Mouse (Mus musculus) hindbrain, embryonic 15.5 days (tissue): Measurements from ENCODE around the gene Rsph3a. TPM values are rescaled to one million over a fixed set of nuclear protein-coding genes. Genes with fewer than 3 reads are reported as not detected.
"Not testable (repeated sequence)": the region's sequence is repeated elsewhere in the genome, so short reads cannot be mapped to it uniquely, and the experiment has no call there.

ENCODE experiments used
- ATAC-seq: fragments of 200-750 bp; cut with Nextera tagmentation; 2 replicates; pipeline ENCODE4 v1.8.0; 2017; ENCODE audit warnings: low read depth, moderate number of reproducible peaks, moderate TSS enrichment; ENCODE audit not compliant: low FRiP score
- H3K27ac ChIP-seq: fragments of 300-500 bp; sonication (generic); replicated peaks from 2 replicates; pipeline ENCODE4 v1.5.1; 2015; ENCODE audit warnings: mild to moderate bottlenecking, inconsistent platforms
- H3K27me3 ChIP-seq: fragments of 300-500 bp; sonication (generic); 2 replicates; pipeline ENCODE4 v1.6.1; 2015; ENCODE audit warnings: control low read depth, inconsistent platforms
- H3K36me3 ChIP-seq: fragments of 300-500 bp; sonication (generic); 2 replicates; pipeline ENCODE4 v1.6.1; 2015; ENCODE audit warnings: control low read depth, inconsistent platforms
- H3K4me1 ChIP-seq: fragments of 300-500 bp; sonication (generic); replicated peaks from 2 replicates; pipeline ENCODE4 v1.6.1; 2015; ENCODE audit warnings: control low read depth, inconsistent platforms
- H3K4me2 ChIP-seq: fragments of 300-500 bp; sonication (generic); 2 replicates; pipeline ENCODE4 v1.6.1; 2015; ENCODE audit warnings: moderate library complexity, mild to moderate bottlenecking, inconsistent platforms
- H3K4me3 ChIP-seq: fragments of 300-500 bp; sonication (generic); 2 replicates; pipeline ENCODE4 v1.5.1; 2015; ENCODE audit warnings: mild to moderate bottlenecking, inconsistent platforms
- H3K9ac ChIP-seq: fragments of 300-500 bp; sonication (generic); 2 replicates; pipeline ENCODE4 v1.6.1; 2015; ENCODE audit warnings: inconsistent platforms
- H3K9me3 ChIP-seq: fragments of 300-500 bp; sonication (generic); 2 replicates; pipeline ENCODE4 v1.6.1; 2016; ENCODE audit warnings: control low read depth, inconsistent platforms
- WGBS: fragments of 180-500 bp; shearing (Covaris S2); methylation state at CpG from one replicate; pipeline ENCODE4 v1.1.7; 2015; 5-methylcytosine and 5-hydroxymethylcytosine counted together
- polyA plus RNA-seq: library from polyadenylated mRNA; unstranded; fragments of >200 nt; fragmentation: Nextera tagmentation; extraction: Ambion mirVana; gene quantifications from 2 replicates; pipeline ENCODE4 v1.2.1, GENCODE M21; 2015

Rsph3a gene
- polyA plus RNA-seq, 1 experiment from 2014 or later, result 74.4 TPM

DNA sequence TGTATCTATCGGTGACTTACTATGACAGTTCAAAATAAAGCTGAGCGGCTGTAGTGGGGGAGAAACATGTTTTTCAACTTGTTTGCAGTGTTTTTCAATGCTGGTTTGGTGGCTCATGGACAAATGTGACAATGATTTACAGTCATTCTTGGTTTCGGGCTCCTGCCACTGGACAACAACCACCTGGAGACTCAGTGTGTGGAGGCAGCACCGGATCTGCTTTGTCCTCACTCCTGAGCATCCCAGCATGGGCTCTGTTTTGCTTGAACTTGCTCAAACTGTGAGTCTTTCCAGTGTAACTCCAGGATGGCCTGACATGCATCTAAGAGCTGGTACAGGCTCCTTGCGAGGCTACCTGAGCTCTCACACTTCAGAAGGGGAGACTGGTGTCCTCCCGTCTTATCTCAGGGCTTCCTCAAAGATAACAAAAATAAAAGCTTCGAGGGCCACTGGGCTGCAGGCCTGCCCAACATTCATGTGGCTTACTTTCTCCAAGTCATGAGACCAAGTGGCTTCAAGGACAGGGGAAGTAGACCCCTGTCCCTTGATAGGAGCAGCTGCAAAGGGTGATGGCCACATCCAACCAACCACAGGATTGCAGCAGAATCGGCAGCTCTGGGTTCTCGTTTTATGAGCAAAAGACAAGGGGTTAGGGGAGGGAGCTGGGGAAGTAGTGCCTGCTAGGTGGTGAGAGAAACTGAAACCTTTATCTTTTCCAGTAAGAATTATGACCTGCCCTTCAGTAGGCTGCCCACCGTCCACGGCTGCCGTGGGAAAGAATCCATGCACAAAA is 28.4 kb upstream of the Rsph3a start:
- WGBS, result 84% methylated on average over 12 of the region's 12 CpGs

DNA sequence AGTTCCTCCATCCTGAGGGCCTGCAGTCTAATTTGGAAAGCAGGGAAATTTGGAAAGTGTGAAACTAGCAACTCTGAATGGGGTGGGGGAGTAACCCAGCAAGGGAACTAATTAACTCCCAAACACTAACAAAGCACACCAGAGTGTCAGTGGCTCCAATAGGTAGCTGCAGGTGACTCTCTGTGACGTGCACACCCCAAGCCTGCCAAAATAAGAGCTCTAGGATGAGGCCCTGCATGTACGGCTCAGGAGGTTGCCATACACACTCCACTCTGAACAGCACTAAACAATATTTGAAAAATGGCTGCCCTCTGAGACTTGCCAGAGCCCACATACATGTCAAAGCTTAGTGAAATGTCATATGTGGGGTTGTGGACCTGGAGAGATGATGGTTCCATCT is 27.1 kb upstream of the Rsph3a start:
- no peak for ATAC-seq
- H3K4me1 ChIP-seq, result no peaks in the 10 kb centered on the region
- H3K27me3 ChIP-seq, result no peaks in the 10 kb centered on the region
- no peak overlapping the region for H3K4me3 ChIP-seq
- no peak overlapping the region for H3K4me2 ChIP-seq
- H3K9ac ChIP-seq, result no peak overlapping the region
- no peaks in the 10 kb centered on the region for H3K36me3 ChIP-seq
- H3K9me3 ChIP-seq, result no peaks in the 10 kb centered on the region
- WGBS, result 78% methylated on average over 2 of the region's 2 CpGs
- no peak overlapping the region for H3K27ac ChIP-seq

More for the DNA sequence above, 28.4 kb upstream of the Rsph3a start:
- Histone ChIP-seq H3K9me3 (no peaks in the 10 kb centered on the region), H3K4me1 (no peaks in the 10 kb centered on the region), H3K27ac (no peak overlapping the region), H3K9ac (no peak overlapping the region), H3K4me3 (no peak overlapping the region), H3K27me3 (no peaks in the 10 kb centered on the region), H3K36me3 (no peaks in the 10 kb centered on the region), H3K4me2 (no peak overlapping the region)
- no peak for ATAC-seq

DNA sequence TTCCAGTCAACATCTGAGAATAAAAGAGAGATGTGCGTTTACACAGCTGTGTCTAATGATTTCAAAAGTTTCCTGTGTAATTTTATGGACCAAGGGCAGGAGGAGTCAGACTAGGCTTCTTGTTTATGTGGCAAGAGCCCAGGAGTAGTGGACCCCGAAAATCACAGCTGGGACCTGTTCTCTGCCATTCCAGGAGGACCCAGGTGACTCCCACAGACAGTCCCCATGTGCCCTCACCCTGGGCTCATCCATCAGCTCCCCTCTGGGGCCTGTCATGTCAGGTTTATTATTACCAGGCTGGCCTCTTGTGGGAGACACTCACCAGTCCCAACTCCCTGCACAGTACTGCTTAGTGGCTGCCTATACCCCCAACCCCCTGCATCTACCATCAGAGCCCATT is 26.2 kb upstream of the Rsph3a start:
- H3K27me3 ChIP-seq, result no peaks in the 10 kb centered on the region
- no peak overlapping the region for H3K27ac ChIP-seq
- no peaks in the 10 kb centered on the region for H3K36me3 ChIP-seq
- H3K9me3 ChIP-seq, result no peaks in the 10 kb centered on the region
- 70% methylated on average over 2 of the region's 2 CpGs for WGBS
- no peak overlapping the region for H3K4me2 ChIP-seq
- ATAC-seq, result no peak
- no peak overlapping the region for H3K9ac ChIP-seq
- no peaks in the 10 kb centered on the region for H3K4me1 ChIP-seq
- no peak overlapping the region for H3K4me3 ChIP-seq

DNA sequence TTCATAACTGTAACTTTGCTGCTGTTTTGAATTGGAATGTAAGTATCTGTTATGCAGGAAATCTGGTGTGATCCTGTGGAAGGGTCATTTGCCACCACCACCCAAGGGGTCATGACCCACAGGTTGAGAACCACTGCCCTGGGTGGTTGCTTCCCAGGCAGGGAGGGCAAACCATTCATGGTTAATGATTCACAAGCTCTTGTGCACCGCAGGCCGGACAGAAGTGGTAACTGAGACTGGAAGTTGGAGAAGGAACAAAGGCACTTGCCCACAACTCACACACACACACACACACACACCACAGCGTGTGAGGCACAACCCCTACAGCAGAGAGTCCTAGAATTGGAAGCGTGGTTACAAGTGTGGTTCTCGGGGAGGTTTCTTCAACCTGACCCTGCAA is 22.9 kb upstream of the Rsph3a start:
- H3K27ac ChIP-seq, result no peak overlapping the region
- no peak for ATAC-seq
- H3K4me1 ChIP-seq, result no peaks in the 10 kb centered on the region
- no peaks in the 10 kb centered on the region for H3K9me3 ChIP-seq
- H3K36me3 ChIP-seq, result no peaks in the 10 kb centered on the region
- no peak overlapping the region for H3K9ac ChIP-seq
- WGBS, result 80% methylated on average over 5 of the region's 5 CpGs
- H3K4me3 ChIP-seq, result no peak overlapping the region
- no peak overlapping the region for H3K4me2 ChIP-seq
- H3K27me3 ChIP-seq, result no peaks in the 10 kb centered on the region

DNA sequence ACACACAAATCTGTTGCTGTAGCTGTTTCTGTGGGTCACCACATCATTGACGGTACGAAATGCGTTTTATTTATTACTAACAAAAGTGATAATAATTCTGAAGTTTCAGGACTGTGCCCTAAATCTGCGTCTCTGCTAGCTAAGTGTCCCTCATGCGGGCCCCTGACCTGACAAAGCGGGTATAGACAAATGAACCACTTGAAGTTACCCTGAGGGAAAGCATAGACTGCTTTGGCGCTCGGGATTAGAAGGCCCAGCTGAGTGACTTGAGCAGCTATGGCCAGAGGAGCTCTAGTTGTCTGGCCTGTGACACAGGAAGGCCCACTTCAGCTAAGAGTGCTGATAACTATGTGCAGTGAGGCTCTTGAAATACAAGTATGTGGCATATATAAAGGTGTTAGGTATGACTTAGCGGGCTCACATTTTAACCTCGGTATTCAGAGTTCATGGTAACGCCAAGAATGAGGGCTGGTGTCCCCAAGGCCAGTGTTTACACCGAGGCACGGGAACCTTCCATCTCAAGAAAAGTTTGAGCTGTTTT is 21.2 kb upstream of the Rsph3a start:
- no peak overlapping the region for H3K9ac ChIP-seq
- H3K4me3 ChIP-seq, result no peak overlapping the region
- 93% methylated on average over 13 of the region's 13 CpGs for WGBS

DNA sequence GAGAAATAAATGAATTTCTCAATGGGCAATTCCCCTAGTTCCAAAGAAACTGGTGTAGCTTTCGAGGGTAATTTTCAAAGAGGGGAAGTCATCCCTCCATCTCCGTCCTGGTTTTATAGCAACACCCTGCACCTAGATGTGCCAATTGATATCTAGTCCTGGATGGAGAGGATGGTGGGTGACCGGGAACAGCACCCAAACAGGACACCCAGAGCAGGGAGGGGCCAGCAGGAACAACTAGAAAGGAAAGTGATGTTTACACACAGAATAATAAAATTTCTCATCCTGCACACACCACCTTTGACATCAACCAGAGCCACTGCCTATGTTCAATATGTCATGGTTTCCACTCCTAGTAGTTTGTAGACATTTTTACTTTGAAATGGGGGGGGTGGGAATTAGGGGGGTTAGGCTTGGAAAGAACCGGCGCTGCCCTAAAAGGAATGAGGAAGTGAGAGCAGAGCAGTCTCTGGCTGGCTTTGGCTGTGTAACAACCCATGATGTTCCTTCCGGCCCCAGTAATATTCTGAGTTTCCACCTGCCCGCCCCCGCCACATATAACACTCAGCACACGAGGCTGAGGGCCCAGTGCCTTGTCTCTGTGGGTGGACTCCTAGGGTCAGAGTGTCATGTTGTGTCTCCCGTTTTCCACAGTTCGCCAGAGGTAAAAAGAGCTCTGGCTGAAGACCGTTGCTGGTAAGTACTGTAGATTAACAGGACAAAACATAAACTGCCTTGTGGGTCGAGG is 19.8 kb upstream of the Rsph3a start, which contains the start of gene Tagap:
TSS of gene Tagap (plus strand) at position 588 of the 748 bp plus-strand sequence.
- no peak for ATAC-seq

More for the DNA sequence above, 21.2 kb upstream of the Rsph3a start:
- H3K27ac ChIP-seq, result no peak overlapping the region
- H3K9me3 ChIP-seq, result no peaks in the 10 kb centered on the region
- H3K27me3 ChIP-seq, result no peaks in the 10 kb centered on the region
- no peaks in the 10 kb centered on the region for H3K36me3 ChIP-seq
- no peaks in the 10 kb centered on the region for H3K4me1 ChIP-seq
- no peak for ATAC-seq
- no peak overlapping the region for H3K4me2 ChIP-seq

DNA sequence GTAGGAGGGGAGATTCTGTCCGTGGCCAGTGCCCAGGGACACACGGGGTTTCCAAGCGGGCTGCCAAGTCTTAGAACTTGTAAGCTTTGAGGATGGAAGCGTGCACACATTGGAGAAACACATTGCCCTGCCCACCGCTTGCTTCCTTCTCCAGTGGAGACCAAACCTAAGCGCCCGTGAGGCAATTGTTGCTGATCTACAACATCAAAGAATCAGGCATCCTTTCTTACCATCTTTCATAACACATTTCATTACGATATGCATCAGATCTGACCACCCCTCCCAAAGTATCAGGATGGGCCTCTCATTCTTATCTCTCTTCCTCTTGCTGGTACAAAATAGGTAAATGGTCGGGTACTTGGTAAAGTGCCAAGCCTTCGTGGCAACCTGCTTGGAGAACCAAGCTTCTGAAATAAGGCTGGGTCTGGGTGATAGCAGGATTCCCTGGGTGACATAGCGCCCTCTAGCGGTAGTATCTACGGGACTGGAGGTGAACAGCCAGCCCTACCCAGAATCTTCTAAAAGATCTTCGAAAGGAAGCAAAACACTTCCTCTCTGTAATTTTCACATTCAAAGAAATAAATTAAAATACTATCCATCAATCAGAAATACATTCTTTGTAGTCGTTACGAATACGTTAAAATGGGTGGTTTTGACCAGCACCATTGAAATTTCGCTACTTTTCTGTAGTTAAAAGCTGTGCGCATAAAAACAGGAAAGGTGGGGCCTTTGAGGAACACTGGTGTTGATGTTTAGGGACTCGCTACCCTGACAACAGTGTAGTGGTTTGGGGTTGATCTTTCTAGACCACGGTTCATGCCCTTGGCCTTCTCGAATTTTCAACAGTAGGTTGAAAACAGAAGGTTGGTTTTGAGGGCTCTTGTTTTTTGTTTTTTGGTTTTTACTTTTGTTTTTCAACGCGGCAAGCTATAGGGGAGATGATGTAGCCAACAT is 17.6 kb upstream of the Rsph3a start:
- H3K36me3 ChIP-seq, result no peaks in the 10 kb centered on the region
- no peaks in the 10 kb centered on the region for H3K27me3 ChIP-seq
- 71% methylated on average over 24 of the region's 24 CpGs for WGBS
- no peak overlapping the region for H3K9ac ChIP-seq
- no peak overlapping the region for H3K4me3 ChIP-seq
- H3K27ac ChIP-seq, result no peak overlapping the region
- H3K4me2 ChIP-seq, result no peak overlapping the region
- peaks cover 5% of the 10 kb centered on the region for H3K4me1 ChIP-seq
- ATAC-seq, result no peak
- no peaks in the 10 kb centered on the region for H3K9me3 ChIP-seq

More for the DNA sequence above, 19.8 kb upstream of the Rsph3a start, which contains the start of gene Tagap:
- no peak within 1 kb of the TSS for H3K4me3 ChIP-seq
- no peak within 1 kb of the TSS for H3K9ac ChIP-seq
- no peak within 1 kb of the TSS for H3K27ac ChIP-seq
- no peak within 1 kb of the TSS for H3K4me2 ChIP-seq
- H3K36me3 ChIP-seq, result no peaks in the 10 kb centered on the region
- H3K27me3 ChIP-seq, result no peaks in the 10 kb centered on the region
- WGBS, result 73% methylated on average over 13 of the region's 13 CpGs
- no peaks in the 10 kb centered on the region for H3K9me3 ChIP-seq
- H3K4me1 ChIP-seq, result no peaks in the 10 kb centered on the region

DNA sequence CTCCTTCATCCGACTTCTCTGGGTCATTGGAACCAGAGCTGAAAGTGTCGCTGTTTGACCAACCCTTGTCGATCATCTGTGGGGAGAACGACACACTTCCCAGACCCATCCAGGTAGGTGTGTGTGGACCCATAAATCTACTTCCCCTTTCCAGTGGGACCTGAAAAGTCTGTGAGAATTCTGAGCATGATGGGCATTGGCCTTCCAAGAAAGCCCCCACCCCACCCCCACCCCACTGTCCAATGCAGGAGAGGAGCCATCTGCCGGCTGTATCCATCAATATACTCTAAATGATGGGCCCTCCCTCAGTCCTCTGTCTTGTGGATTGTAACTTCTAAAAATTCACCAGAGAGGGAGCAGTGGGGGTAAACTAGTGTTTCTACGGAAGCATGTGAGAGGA is 16.8 kb upstream of the Rsph3a start:
- Histone ChIP-seq H3K27me3 (no peaks in the 10 kb centered on the region), H3K36me3 (no peaks in the 10 kb centered on the region), H3K27ac (no peak overlapping the region), H3K4me1 (peaks cover 5% of the 10 kb centered on the region), H3K4me3 (no peak overlapping the region), H3K9ac (no peak overlapping the region), H3K9me3 (no peaks in the 10 kb centered on the region), H3K4me2 (no peak overlapping the region)
- WGBS, result 77% methylated on average over 6 of the region's 6 CpGs
- no peak for ATAC-seq

DNA sequence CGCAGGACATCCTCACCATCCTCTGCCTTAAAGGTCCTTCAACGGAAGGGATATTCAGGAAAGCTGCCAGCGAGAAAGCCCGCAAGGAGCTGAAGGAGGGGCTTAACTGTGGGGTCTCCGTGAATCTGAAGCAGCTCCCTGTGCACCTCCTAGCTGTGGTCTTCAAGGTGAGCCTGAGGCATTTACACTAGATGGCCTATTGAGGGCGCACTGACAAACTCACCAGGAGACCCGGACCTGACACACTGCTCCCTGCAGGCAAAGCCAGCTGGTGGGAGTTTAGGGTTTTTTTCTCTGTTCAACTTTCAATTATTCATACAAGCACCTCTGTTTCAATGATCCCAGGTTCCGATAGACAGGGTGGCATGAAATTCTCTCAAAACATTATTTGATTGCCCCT is 16.1 kb upstream of the Rsph3a start:
- H3K9me3 ChIP-seq, result no peaks in the 10 kb centered on the region
- 32% methylated on average over 8 of the region's 8 CpGs for WGBS
- H3K4me2 ChIP-seq, result no peak overlapping the region
- H3K27me3 ChIP-seq, result no peaks in the 10 kb centered on the region
- no peak overlapping the region for H3K4me3 ChIP-seq
- H3K36me3 ChIP-seq, result no peaks in the 10 kb centered on the region
- H3K9ac ChIP-seq, result no peak overlapping the region
- H3K4me1 ChIP-seq, result peaks cover 5% of the 10 kb centered on the region
- H3K27ac ChIP-seq, result no peak overlapping the region
- no peak for ATAC-seq

DNA sequence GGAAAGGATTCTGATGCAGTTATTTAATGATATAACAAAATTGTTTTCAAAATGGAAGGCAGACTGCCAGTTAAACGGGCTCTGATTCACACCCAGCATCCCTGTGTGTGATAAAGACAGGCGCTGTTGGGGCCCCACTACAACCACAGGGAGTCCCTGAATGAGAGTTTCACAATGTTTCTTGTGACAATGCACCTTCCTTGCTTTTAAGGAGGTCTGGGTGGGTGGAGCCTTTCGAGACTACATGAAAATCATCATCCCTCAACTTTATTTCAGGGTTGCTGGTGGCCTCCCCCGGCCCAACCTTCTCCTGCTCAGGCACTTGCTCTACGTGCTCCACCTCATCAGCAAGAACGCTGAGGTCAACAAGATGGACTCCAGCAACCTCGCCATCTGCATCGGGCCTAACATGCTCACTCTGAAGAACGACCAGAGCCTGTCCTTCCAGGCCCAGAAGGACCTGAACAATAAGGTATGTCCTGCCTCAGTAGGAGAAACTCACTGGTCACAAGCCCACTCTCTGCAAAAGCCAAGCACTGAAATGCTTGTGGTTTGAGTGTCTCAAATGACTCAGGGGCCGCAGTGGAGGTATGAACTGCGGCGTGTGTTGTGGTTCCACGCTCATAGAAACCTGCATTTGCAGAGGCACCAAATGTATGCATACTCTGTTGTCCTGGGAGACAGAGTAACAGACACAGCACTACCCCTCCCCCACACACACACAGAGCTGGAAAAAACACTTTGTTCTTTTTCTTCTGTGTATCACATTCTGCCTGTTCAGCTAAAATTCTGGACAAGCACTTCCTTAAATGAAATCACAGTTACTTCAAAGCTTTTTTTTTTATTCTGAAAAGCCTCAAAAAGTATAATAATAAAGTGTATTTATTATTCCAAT is 14.1 kb upstream of the Rsph3a start:
- Histone ChIP-seq H3K27ac (no peak overlapping the region), H3K4me3 (no peak overlapping the region), H3K9me3 (no peaks in the 10 kb centered on the region), H3K27me3 (no peaks in the 10 kb centered on the region), H3K36me3 (no peaks in the 10 kb centered on the region), H3K4me2 (no peak overlapping the region), H3K4me1 (peaks cover 5% of the 10 kb centered on the region), H3K9ac (no peak overlapping the region)
- ATAC-seq, result no peak
- WGBS, result 58% methylated on average over 13 of the region's 13 CpGs

DNA sequence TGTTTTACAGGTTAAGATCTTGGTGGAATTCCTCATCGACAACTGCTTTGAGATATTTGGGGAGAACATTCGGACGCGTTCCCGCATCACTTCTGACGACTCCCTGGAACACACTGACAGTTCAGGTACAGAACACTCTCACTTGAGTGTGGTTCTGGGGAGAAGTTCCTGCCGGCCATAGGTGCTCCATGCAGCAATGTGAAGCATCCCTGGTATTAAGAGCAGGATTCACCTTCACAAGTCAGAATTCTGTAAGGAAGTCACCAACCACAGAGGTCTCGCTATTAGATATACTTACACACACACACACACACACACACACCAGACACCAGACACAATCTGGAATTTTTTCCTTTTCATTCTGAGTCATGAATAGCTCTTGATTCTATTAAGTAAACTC is 13.3 kb upstream of the Rsph3a start:
- H3K27ac ChIP-seq, H3K9me3 ChIP-seq, H3K9ac ChIP-seq, H3K27me3 ChIP-seq, ATAC-seq, H3K36me3 ChIP-seq, H3K4me3 ChIP-seq, H3K4me2 ChIP-seq, H3K4me1 ChIP-seq: not testable (repeated sequence)
- WGBS, result 84% methylated on average over 4 of the region's 8 CpGs
